Mouse (Mus musculus): Measurements from ENCODE around the gene Otx2. TPM values are rescaled to one million over a fixed set of nuclear protein-coding genes. Genes with fewer than 3 reads are reported as not detected.
"Not testable (repeated sequence)": the region's sequence is repeated elsewhere in the genome, so short reads cannot be mapped to it uniquely, and the experiment has no call there.

Gene Otx2
- total RNA-seq, 2 experiments from 2014 or later: not detected

DNA sequence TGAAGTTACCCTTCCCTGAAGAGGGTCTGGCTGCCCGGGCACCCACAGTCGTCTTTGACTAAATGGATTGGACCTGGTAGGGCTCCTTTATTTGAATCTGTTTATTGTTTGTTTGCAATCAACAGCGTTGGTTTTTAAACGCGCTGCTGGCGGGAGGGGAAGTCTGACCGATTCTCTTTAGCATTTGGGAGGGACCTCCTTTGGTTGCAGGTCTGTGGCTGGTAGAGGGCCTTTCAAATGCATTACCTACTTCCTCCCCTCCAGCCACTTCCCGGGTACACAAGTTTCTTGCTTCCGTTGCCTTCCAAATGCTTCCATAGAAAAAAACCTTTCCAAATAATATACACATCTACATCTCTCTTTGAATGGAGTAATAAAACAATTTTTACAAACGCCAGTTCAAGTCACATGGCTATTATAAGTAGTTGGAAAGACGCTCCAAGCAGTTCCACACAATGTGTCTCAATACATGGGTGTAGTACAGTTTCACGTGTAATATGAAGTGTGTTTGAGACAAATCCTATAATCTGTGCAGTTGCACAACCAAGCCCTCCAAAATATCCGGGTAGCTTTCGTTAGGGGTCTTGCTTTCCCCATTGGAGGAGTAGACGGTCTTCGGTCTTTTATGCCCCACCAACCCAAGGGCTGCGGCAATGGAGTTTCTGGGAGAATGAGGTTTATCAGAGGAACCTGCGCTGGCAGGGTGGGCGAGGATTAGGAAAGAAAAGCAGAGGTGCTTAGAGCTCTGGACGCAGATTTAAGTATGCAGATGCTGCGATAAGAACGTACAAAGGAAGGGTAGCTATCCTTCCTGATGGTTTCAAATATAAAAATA lies 19.7 kb downstream of the Otx2 start:
- DNase-seq: no peak

DNA sequence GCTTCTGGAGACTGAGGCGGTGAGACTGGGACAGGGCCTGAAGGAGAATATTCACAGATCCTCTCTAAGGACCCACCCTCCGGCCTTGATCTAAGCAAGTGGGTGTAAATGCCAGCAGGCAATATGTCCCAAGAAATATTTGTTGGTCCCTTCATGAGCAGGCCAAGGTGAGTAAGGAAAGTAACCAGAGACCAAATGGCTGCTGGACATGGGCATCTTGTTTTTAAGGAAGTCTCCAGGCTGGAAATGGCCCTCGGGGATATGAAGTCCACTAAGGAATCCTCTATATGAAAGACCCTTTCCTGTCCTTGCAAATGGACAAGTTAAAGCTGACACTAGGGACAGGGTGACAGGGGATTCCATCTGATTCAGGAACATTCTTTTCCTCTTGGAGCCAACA lies 20.5 kb downstream of the Otx2 start:
- no peak for DNase-seq

DNA sequence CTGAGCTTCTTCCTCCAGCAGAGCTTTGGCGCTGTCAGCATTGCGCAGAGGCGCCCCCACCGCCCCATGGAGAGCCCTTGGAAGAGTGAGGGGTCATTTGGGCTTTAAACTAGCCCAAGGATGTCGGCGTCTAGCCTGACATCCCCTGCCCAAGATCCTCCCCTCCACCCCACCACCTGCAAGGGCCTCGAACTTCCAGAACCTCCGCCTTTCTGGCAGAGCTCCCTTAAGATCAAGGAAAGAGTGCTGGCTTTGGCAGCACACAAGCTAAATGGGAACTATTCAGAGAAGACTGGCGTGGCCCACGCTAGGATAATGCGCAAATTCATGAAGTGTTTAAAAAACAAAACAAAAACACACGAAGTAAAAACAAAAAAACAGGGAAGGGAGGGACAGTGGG lies 21.4 kb downstream of the Otx2 start:
- no peak for DNase-seq

- DNase-seq: no peak
These were observed 22.0 kb downstream of the Otx2 start for GRCm38 (mm10) chr14:48651471-48652211.

- no peak for DNase-seq
These were observed 31.9 kb downstream of the Otx2 start for GRCm38 (mm10) chr14:48641462-48642395.

DNA sequence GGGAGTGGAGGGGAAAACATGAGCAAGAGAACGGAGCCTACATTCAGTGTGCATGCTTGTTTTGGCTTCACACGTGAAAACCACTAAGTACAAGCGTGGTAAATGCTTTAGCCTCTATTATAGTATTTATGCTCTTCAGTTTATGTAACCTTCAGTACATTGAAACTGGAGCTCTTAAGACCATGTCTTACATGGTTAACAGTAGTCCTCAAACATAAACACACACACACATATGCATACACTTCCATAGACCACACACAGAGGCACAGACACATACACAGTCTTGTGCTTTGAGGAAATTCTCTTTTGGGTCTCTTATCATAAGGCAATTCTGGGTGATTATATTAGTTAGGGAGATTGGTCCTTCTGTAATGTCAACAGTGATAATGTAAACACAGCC lies 40.5 kb downstream of the Otx2 start:
- no peak for DNase-seq

DNA sequence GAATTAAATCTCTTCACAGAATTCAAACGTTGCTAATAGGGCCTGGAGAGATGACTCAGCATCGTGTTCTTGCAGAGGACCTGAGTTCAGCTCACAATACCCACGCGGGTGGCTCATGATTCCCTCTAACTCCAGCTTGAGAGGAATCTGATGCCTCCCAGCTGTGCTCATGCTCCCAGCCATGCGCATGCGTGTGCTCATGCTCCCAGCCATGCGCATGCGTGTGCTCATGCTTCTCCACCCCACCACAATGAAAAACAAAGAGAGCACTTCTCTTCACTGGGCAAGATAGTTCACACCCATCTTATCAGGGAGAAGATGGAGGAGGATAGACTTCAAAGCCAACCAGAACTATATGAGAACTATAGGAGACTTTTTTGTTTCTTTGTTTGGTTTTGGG lies 41.3 kb downstream of the Otx2 start:
- no peak for DNase-seq

DNA sequence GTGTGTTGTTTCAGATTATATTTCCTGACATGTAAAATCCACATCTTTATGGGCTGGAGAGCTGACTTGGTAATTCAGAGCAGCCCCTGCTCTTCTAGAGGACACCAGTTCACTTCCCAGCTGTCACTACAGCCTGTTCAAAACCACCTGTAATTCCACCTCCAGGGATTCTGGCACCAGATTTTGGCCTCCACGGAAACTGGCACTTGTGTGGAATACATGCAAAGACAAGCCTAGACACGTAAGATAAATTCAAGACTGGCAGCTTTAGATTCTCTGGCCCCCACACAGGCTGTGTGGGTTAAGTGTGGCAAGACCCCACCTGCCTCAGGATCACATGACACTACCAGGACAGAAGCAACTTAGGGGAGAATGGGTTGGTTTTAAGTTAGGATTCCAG lies 42.1 kb downstream of the Otx2 start:
- DNase-seq: no peak

DNA sequence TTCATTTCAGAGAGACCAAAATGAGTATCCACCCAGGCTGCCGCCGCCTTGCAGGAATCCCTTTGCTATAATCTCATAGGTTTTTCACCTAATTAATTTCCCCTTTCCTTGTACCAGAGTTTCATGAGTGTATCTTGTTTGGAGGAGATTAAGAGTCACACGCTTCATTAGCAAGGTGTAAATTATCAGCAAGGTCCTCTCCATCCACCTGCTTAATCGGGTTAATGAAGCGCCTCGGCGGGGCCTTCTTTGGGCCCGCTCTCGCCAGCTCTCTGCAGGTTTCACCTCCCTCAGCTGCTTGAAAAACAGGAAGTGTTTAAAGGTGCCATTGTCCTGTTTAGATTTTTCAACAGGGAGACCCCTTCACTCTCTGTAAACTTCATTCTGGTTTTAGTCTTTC lies 44.2 kb downstream of the Otx2 start:
- DNase-seq: no peak

DNA sequence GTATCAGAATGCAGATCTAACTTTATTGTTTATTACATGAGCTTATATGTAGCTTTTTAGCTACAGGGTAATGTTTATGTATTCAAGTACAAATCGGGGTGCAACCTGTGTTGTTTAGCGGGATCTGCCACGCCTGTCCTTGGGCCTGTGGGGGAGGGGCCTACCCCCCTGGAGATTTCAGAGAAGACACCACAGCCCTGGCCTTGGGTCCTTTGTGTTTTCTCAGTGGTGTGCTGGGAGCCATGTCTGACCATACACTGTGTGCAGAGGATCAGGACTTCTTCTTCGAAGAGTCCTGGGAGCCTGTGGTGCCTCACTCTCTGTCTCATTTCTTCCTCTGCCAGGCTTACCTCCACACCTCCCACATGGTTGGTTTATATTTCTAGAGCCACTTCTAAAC lies 47.3 kb downstream of the Otx2 start:
- no peak for DNase-seq

GRCm38 (mm10) chr14:48625331-48625694 lies 48.3 kb downstream of the Otx2 start:
- DNase-seq: no peak

- DNase-seq: peak; percentile 54
These were observed 48.9 kb downstream of the Otx2 start for GRCm38 (mm10) chr14:48624596-48625330.

GRCm38 (mm10) chr14:48622726-48623125 lies 50.9 kb downstream of the Otx2 start:
- DNase-seq: not testable (repeated sequence)

GRCm38 (mm10) chr14:48616361-48616760 lies 57.3 kb downstream of the Otx2 start:
- DNase-seq: peak; percentile 2

- DNase-seq: no peak
These were observed 64.8 kb downstream of the Otx2 start for GRCm38 (mm10) chr14:48608641-48609310.

Other genes starting within 250 kb of the Otx2 start
- 10 to 100 TPM; 22.6 to 29.4 TPM for gene Tmem260, start 227.7 kb downstream of the Otx2 start, total RNA-seq (2021)